Mouse (Mus musculus): ENCODE measurements around the gene Tex13a. TPM values are rescaled to one million over a fixed set of nuclear protein-coding genes. Genes with fewer than 3 reads are reported as not detected.

Gene Tex13a
- not detected for total RNA-seq (2022)

DNA sequence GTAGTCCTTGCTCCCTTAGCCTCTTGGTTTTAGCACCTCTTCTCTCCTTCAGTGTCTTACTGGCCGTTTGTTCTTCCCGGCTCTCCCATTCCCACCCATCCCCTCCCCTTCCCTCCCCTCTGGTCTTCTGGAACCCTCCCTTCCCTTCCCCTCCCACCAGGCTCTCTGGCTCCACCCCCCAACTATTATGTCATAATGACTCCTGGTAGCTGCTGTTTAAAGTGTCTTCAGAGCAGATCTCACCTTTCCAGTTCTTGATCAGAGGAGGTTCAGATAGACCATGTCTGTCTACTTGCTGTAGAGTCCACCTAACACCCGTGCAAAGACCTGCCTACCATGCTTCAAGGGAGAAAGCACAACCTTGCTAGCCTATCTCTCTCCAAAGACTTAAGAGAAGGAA lies at the start of gene Tex13a:
Tex13a (minus strand) TSS at position 101 of the 400 bp plus-strand sequence.
- no peak for DNase-seq (ENCODE audit: low spot score in 2 of 2)

- DNase-seq (ENCODE audit: low spot score in 2 of 2), result no peak
Observed at GRCm38 (mm10) chrX:138234626-138235025, 25.2 kb upstream of the Tex13a start.

DNA sequence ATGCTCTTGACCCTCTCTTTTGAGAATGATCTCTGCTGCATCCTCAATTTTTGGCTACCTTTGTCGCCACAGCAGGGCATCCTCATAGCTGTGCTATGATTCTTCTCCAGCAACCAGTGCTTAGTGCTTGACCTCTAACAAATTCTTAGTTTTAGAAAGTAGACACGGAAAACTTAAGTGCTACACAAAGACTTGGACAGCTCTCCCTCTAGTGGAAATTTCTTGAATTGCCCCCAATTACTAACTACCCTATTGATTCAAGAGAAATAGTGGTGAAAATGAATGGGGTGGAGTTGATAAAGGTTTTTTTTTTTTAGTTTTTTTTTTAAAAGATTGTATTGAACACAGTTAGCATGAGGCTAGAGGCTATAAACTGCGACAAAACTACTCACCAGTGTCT lies 39.2 kb downstream of the Tex13a start:
- no peak for DNase-seq (ENCODE audit: low spot score in 2 of 2)
